Mouse (Mus musculus): ENCODE measurements around the gene Trappc1. TPM values are rescaled to one million over a fixed set of nuclear protein-coding genes. Genes with fewer than 3 reads are reported as not detected.

Gene Trappc1
- total RNA-seq, 2 experiments from 2014 or later: 58.8 to 60.1 TPM

- DNase-seq (ENCODE audit: extremely low spot score in 1 of 2, low spot score in 2 of 2): no peak
- no peak overlapping the region for H3K4me3 ChIP-seq
- intact Hi-C loops (cut with DNase I): no loop called here
- no peak overlapping the region; the same call in 1 of the 2 replicates for H3K27ac ChIP-seq
- TF ChIP-seq CTCF (IDR thresholded peaks at IDR 0.05): peak; percentile 54
These were observed 49.0 kb downstream of the Trappc1 start for GRCm38 (mm10) chr11:69372780-69373170.

- DNase-seq (ENCODE audit: extremely low spot score in 1 of 2, low spot score in 2 of 2): no peak
- no peak overlapping the region for H3K4me3 ChIP-seq
- no peak for TF ChIP-seq CTCF (IDR thresholded peaks at IDR 0.05)
- intact Hi-C loops (cut with DNase I): no loop called here
- no peak overlapping the region for H3K27ac ChIP-seq
These were observed 49.6 kb downstream of the Trappc1 start for GRCm38 (mm10) chr11:69373223-69373965.

Other genes starting within 250 kb of the Trappc1 start
- 1,000 to 10,000 TPM; 1,115 to 1,119 TPM for gene Vamp2, start 235.5 kb upstream of the Trappc1 start, total RNA-seq (2021)
- gene Per1, start 228.8 kb upstream of the Trappc1 start, total RNA-seq (2021): 100 to 1,000 TPM; 114 to 185 TPM
- under 1 TPM; 0.57 to 0.82 TPM for gene Hes7, start 203.6 kb upstream of the Trappc1 start, total RNA-seq (2021)
- 1 to 10 TPM; 1.3 to 1.4 TPM for gene 9130213A22Rik, start 201.4 kb upstream of the Trappc1 start, total RNA-seq (2021)
- 1 to 10 TPM; 6.5 TPM for gene Aloxe3, start 198.1 kb upstream of the Trappc1 start, total RNA-seq (2021)
- 1 to 10 TPM; 8.7 to 9.8 TPM for gene Alox12b, start 167.0 kb upstream of the Trappc1 start, total RNA-seq (2021)
- gene Alox8, start 126.1 kb upstream of the Trappc1 start, total RNA-seq (2021): 1 to 10 TPM; 6.1 to 6.4 TPM
- 1 to 10 TPM; 1.0 to 1.3 TPM for gene Gucy2e, start 86.9 kb upstream of the Trappc1 start, total RNA-seq (2021)
- gene Cntrob, start 205 bp upstream of the Trappc1 start, total RNA-seq (2021): 10 to 100 TPM; 19.2 to 27.1 TPM
- gene Kcnab3, start 2.3 kb downstream of the Trappc1 start, total RNA-seq (2021): 10 to 100 TPM; 95.5 to 95.8 TPM
- gene Rnf227, start 16.5 kb downstream of the Trappc1 start, total RNA-seq (2021): 100 to 1,000 TPM; 170 to 181 TPM
- gene Chd3, start 45.4 kb downstream of the Trappc1 start, total RNA-seq (2021): 100 to 1,000 TPM; 406 to 416 TPM
- 100 to 1,000 TPM in 1 of 2 experiments, 10 to 100 TPM in 1; 94.0 to 113 TPM for gene Naa38, start 71.5 kb downstream of the Trappc1 start, total RNA-seq (2021)
- gene Cyb5d1, start 71.7 kb downstream of the Trappc1 start, total RNA-seq (2021): 10 to 100 TPM; 40.7 to 45.6 TPM
- gene Tmem88, start 74.3 kb downstream of the Trappc1 start, total RNA-seq (2021): 1 to 10 TPM; 2.9 to 3.8 TPM
- gene Kdm6b, start 89.7 kb downstream of the Trappc1 start, total RNA-seq (2021): 10 to 100 TPM; 31.1 to 45.3 TPM
- gene Dnah2, start 225.1 kb downstream of the Trappc1 start, total RNA-seq (2021): 1 to 10 TPM; 2.7 to 3.7 TPM
- gene Efnb3, start 236.2 kb downstream of the Trappc1 start, total RNA-seq (2021): 10 to 100 TPM; 46.6 to 63.0 TPM

All from left cerebral cortex, adult 2 months (tissue).